Mouse (Mus musculus): ENCODE results near the gene Spdl1.

DNA sequence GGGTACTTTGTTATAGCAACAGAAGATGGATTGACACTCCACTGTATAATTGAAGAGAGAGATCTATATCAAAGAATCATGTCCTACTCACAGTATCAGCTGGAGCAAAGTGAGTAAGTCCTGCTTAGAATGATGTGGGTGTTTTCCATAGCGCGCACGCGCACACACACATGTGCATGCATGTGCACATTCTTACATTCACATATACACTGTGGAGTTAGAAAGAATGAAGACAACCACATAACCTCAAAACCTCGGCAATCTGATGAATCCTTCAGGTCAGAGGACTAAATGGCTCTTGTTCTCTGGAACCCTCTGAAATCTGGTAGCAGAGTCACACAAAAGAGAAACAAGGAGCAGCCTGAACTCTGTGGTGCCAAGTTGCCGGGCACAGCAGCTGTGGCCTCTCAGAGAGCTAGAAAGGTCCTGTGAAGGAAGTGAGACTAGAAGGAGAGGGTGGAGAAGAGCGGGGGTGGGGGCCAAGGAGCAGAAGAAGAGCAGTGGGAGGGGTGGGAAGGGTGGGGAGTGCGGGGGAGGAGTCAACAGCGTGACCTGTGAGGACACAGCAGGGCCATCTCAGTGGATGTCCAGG is 60.0 kb downstream of the Spdl1 start:
- TF ChIP-seq EP300 (IDR thresholded peaks at IDR 0.05; ENCODE audit: low read depth): no peak
- no peak for TF ChIP-seq CTCF (IDR thresholded peaks at IDR 0.05; ENCODE audit: low read depth)
